Mouse (Mus musculus): Measurements from ENCODE around the gene Fndc8. TPM values are rescaled to one million over a fixed set of nuclear protein-coding genes. Genes with fewer than 3 reads are reported as not detected.

The Fndc8 gene
- polyA plus RNA-seq, 1 experiment from 2014 or later, result 0.49 TPM

DNA sequence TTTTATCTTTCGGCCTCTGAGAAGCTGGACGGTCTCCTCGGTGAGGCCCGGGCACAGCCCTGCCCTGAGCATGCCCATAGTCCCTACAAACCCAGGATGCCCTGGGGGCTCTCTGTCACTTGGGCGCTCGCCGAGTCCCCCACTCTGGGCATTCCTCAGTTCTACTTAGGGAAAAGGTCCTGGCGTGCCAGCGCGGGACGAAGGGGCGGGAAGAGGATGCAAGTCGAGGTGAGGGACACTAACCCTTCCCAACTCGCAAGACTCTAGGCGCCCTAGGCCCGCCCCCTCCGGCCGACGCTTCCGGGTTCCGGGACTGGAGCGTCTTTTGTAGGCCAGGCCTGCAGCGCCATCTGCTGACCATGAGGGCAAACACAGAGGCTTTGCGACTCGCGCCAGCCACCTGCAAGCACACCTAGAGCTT lies 1.6 kb upstream of the Fndc8 start, which contains the start of gene Rad51d:
Rad51d (minus strand) TSS at position 273 of the 421 bp plus-strand sequence.
- H3K27me3 ChIP-seq, result peaks cover 8% of the 10 kb centered on the region; the same call in 1 of the 2 replicates
- WGBS, result under 1% methylated on average over 26 of the region's 26 CpGs
- ATAC-seq (ENCODE audit: insufficient number of reproducible peaks, insufficient read depth, low FRiP score, low TSS enrichment, low read depth), result peak; percentile 76
- H3K36me3 ChIP-seq, result no peaks in the 10 kb centered on the region
- H3K4me2 ChIP-seq, result peak within 1 kb of the TSS; percentile 87
- H3K4me3 ChIP-seq (replicated peaks), result peak within 1 kb of the TSS; percentile 63
- peaks cover 17% of the 10 kb centered on the region; the same call in 1 of the 2 replicates for H3K4me1 ChIP-seq (replicated peaks)
- H3K9ac ChIP-seq (replicated peaks), result peak within 1 kb of the TSS; percentile 65
- no peaks in the 10 kb centered on the region for H3K9me3 ChIP-seq
- peak within 1 kb of the TSS; percentile 46; the same call in 1 of the 2 replicates for H3K27ac ChIP-seq

DNA sequence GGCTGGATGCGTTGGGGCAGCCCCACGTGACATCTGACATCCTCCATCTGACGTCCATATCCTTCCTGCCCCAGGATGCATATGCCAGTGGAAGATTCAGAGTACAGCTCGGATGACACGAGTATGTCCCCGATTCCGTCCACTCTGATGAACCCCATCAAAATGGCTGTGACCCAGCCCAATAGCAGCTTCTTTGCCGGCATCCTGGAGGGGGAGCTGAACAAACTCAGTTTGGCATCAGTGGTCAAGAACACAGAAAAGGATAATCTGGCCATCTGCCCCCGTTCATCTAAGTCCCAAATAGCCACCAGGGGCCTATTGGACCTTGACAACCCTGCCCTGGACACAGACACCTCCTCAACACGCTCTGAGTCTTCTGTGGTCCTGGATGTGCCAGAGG lies 5.6 kb downstream of the Fndc8 start:
- Histone ChIP-seq H3K27ac (no peak overlapping the region), H3K9me3 (no peaks in the 10 kb centered on the region), H3K4me3 (replicated peaks) (no peak overlapping the region), H3K27me3 (no peaks in the 10 kb centered on the region), H3K36me3 (peaks cover 45% of the 10 kb centered on the region), H3K9ac (replicated peaks) (no peak overlapping the region), H3K4me2 (no peak overlapping the region), H3K4me1 (replicated peaks) (no peaks in the 10 kb centered on the region)
- WGBS, result 88% methylated on average over 10 of the region's 10 CpGs
- no peak for ATAC-seq (ENCODE audit: insufficient number of reproducible peaks, insufficient read depth, low FRiP score, low TSS enrichment, low read depth)

- no peaks in the 10 kb centered on the region for H3K27me3 ChIP-seq
- no peak overlapping the region for H3K4me2 ChIP-seq
- no peaks in the 10 kb centered on the region for H3K4me1 ChIP-seq (replicated peaks)
- no peak overlapping the region for H3K4me3 ChIP-seq (replicated peaks)
- ATAC-seq (ENCODE audit: insufficient number of reproducible peaks, insufficient read depth, low FRiP score, low TSS enrichment, low read depth), result no peak
- H3K9me3 ChIP-seq, result no peaks in the 10 kb centered on the region
- peaks cover 67% of the 10 kb centered on the region for H3K36me3 ChIP-seq
- no peak overlapping the region for H3K9ac ChIP-seq (replicated peaks)
- no peak overlapping the region for H3K27ac ChIP-seq
- 94% methylated on average over 5 of the region's 5 CpGs for WGBS
Measured at GRCm38 (mm10) chr11:82899720-82900119, 7.8 kb downstream of the Fndc8 start.

DNA sequence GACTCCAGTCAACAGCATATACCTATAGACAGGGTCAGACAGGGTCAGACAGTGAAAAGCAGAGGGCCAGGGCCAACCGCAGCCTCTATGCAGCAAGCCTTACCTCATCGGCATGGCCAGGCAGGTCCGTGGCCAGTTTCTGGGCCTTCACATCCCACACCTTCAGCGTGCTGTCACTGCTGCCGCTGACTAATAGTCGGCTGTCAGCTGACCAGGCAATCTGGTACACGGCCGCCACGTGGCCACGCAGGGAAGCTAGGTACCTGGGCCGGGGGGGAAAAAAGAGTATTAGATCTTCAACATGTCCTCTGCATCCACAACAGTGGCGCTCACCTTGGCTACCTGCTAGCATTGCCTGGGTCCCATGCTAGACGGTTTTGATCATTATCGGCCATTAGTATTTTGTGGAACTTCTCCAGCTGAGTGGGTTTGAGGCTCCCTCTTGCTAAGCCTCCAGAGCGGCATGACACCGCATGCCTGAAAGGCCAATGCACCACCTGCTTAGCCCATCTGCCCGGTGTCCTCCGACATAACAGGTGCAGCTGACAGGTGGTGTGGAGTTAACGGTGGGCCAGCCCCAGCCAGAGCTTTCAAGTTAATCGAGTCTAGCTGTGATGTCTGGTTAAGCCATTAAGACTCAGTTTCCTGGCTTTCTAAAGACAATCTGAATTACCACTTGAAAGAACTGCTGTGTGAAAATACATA lies 9.8 kb downstream of the Fndc8 start:
- H3K4me3 ChIP-seq (replicated peaks), result no peak overlapping the region
- ATAC-seq (ENCODE audit: insufficient number of reproducible peaks, insufficient read depth, low FRiP score, low TSS enrichment, low read depth), result no peak
- H3K27me3 ChIP-seq, result no peaks in the 10 kb centered on the region
- no peak overlapping the region for H3K9ac ChIP-seq (replicated peaks)
- H3K9me3 ChIP-seq, result no peaks in the 10 kb centered on the region
- H3K27ac ChIP-seq, result no peak overlapping the region
- peaks cover 87% of the 10 kb centered on the region for H3K36me3 ChIP-seq
- 0 out of 2 replicates have a peak, but pooled peaks cover 2% of the 10 kb centered on the region for H3K4me1 ChIP-seq (replicated peaks)
- H3K4me2 ChIP-seq, result no peak overlapping the region
- 85% methylated on average over 20 of the region's 20 CpGs for WGBS

- H3K9ac ChIP-seq (replicated peaks), result no peak overlapping the region
- H3K36me3 ChIP-seq, result peaks cover 68% of the 10 kb centered on the region
- no peak overlapping the region for H3K4me3 ChIP-seq (replicated peaks)
- H3K27me3 ChIP-seq, result 0 out of 2 replicates have a peak, but pooled peaks cover 1% of the 10 kb centered on the region
- H3K4me2 ChIP-seq, result no peak overlapping the region
- peaks cover 13% of the 10 kb centered on the region for H3K4me1 ChIP-seq (replicated peaks)
- no peak for ATAC-seq (ENCODE audit: insufficient number of reproducible peaks, insufficient read depth, low FRiP score, low TSS enrichment, low read depth)
- H3K27ac ChIP-seq, result no peak overlapping the region
- no peaks in the 10 kb centered on the region for H3K9me3 ChIP-seq
- 65% methylated on average over 8 of the region's 8 CpGs for WGBS
Measured at GRCm38 (mm10) chr11:82904952-82905351, 13.0 kb downstream of the Fndc8 start.

DNA sequence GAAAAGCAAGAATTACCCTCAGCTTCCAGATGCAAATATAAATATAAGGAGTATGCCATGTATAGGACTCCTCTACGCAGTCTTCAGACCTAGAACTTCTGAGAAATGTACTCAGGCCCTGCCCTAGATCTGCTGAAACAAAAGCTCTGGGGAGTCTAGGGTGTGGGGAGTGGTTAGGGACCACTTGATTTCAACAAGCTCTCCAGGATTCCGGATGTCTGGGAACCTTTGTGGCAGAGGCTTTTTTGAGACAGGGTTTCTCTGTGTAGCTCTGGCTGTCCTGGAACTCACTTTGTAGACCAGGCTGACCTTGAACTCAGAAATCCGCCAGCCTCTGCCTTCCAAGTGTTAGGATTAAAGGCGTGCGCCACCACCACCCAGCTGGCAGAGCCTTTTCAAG lies 13.9 kb downstream of the Fndc8 start:
- peaks cover 59% of the 10 kb centered on the region for H3K36me3 ChIP-seq

DNA sequence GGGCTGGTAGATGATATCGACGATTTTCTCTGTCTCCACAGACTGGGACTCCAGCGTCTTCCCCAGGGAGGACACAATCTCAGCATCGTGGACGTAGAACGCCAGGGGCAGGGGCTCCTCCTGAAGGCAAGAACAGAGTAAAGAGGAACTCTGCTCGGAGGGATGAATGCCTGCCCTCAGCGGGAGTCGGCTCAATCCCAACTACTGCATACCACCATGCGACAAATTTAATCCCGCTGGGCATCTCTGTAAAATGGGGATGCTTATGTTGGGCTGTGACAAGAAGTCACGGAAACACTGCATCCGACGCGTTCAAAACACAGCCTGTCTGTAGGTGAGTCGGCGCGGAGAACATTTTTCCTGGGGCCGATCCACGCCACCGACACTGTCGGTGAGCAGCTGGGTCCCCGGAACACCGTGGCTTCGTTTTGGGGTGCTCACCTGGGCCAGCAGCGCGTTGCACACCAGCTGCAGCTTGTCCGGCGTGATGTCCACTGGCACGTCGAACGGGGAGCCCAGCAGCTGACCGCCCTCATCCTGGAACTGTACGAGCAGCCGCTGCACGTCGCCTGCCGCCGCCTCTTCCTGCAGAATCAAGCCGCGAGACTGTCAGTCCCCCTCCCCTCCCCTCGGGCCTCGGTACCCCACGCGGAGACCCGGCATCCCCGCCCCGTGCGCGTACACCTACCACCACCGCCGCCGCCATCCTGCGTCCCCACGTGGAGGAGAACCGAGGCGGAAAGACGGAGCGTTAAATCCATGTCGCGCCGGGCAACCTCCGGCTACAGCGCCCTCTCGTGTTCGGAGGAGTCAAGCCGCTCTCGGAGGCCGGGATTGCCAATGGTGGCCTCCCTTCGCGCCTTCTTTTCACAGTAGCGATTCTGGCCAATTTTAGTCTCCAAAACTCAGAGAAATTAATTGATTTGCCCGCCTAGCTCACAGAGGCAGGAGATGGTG lies 16.0 kb downstream of the Fndc8 start, which contains the start of gene Nle1:
Nle1 (minus strand) TSS at position 761 of the 957 bp plus-strand sequence.
- peak; percentile 40; the same call in 1 of the 2 replicates for ATAC-seq (ENCODE audit: insufficient number of reproducible peaks, insufficient read depth, low FRiP score, low TSS enrichment, low read depth)
- H3K27ac ChIP-seq, result no peak within 1 kb of the TSS
- peaks cover 9% of the 10 kb centered on the region; the same call in 1 of the 2 replicates for H3K27me3 ChIP-seq
- H3K4me3 ChIP-seq (replicated peaks), result peak within 1 kb of the TSS; percentile 80
- no peaks in the 10 kb centered on the region for H3K9me3 ChIP-seq
- H3K9ac ChIP-seq (replicated peaks), result peak within 1 kb of the TSS; percentile 79
- peaks cover 38% of the 10 kb centered on the region for H3K36me3 ChIP-seq
- peak within 1 kb of the TSS; percentile 86 for H3K4me2 ChIP-seq
- 2% methylated on average over 69 of the region's 73 CpGs for WGBS
- peaks cover 13% of the 10 kb centered on the region for H3K4me1 ChIP-seq (replicated peaks)

More for the DNA sequence above, 13.9 kb downstream of the Fndc8 start:
- no peak overlapping the region for H3K9ac ChIP-seq (replicated peaks)
- 88% methylated on average over 5 of the region's 5 CpGs for WGBS
- 0 out of 2 replicates have a peak, but pooled peaks cover 9% of the 10 kb centered on the region for H3K27me3 ChIP-seq
- H3K4me1 ChIP-seq (replicated peaks), result peaks cover 13% of the 10 kb centered on the region
- no peak overlapping the region for H3K27ac ChIP-seq
- no peak for ATAC-seq (ENCODE audit: insufficient number of reproducible peaks, insufficient read depth, low FRiP score, low TSS enrichment, low read depth)
- no peak overlapping the region for H3K4me3 ChIP-seq (replicated peaks)
- no peaks in the 10 kb centered on the region for H3K9me3 ChIP-seq
- H3K4me2 ChIP-seq, result no peak overlapping the region

DNA sequence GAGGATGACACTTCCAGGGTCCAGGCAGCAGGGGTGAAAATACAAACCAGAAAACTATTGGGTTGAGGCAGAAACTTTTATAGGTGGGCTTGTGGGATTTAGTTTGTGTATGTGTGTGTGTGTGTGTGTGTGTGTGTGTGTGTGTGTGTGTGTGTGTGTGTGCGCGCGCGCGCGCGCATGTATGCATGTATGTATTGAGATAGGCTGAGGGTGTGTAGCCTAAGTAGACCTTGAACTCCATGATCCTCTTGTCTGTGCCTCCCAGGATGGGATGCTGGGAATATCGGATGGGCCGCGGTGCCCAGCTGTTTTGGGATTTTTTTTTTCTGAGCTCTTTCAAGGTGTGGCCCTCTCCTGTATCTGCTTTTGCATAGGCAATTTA lies 16.7 kb downstream of the Fndc8 start:
- no peak for ATAC-seq (ENCODE audit: insufficient number of reproducible peaks, insufficient read depth, low FRiP score, low TSS enrichment, low read depth)
- Histone ChIP-seq H3K27ac (no peak overlapping the region), H3K4me2 (peak overlapping the region; percentile 86), H3K36me3 (peaks cover 31% of the 10 kb centered on the region), H3K9ac (replicated peaks) (peak overlapping the region; percentile 79; the same call in 1 of the 2 replicates), H3K27me3 (peaks cover 15% of the 10 kb centered on the region; the same call in 1 of the 2 replicates), H3K4me3 (replicated peaks) (peak overlapping the region; percentile 80), H3K4me1 (replicated peaks) (peaks cover 13% of the 10 kb centered on the region), H3K9me3 (no peaks in the 10 kb centered on the region)
- WGBS, result 61% methylated on average over 10 of the region's 10 CpGs

DNA sequence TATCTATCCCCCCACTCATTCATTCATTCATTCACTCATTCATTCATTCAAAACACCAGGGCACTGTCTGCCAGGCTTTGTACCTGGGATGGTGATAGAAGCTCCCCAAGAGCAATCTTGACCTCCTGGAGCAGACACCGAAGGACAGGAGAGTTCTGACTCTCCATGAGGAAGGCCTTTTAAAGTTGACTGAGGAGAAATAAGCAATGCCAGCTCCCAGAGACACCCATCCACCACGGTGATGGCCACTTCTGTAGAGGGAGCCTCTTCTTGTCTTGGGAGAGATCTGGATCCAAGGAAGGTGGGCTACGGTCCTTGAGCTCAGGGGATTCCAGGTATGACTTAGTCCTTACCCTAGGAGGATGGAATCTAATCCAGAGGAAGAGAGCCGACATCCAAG lies 18.3 kb downstream of the Fndc8 start, which contains the start of gene Unc45b:
Unc45b (plus strand) TSS at position 301 of the 400 bp plus-strand sequence.
- WGBS, result 91% methylated on average over 4 of the region's 4 CpGs
- no peak within 1 kb of the TSS for H3K4me3 ChIP-seq (replicated peaks)
- no peak for ATAC-seq (ENCODE audit: insufficient number of reproducible peaks, insufficient read depth, low FRiP score, low TSS enrichment, low read depth)

GRCm38 (mm10) chr11:82910679-82911389 lies 18.9 kb downstream of the Fndc8 start:
- peaks cover 18% of the 10 kb centered on the region; the same call in 1 of the 2 replicates for H3K27me3 ChIP-seq
- H3K27ac ChIP-seq, result no peak overlapping the region
- 78% methylated on average over 11 of the region's 11 CpGs for WGBS
- H3K4me2 ChIP-seq, result no peak overlapping the region
- no peaks in the 10 kb centered on the region for H3K9me3 ChIP-seq
- H3K9ac ChIP-seq (replicated peaks), result no peak overlapping the region
- H3K4me1 ChIP-seq (replicated peaks), result peaks cover 16% of the 10 kb centered on the region
- H3K36me3 ChIP-seq, result peaks cover 9% of the 10 kb centered on the region
- no peak for ATAC-seq (ENCODE audit: insufficient number of reproducible peaks, insufficient read depth, low FRiP score, low TSS enrichment, low read depth)
- H3K4me3 ChIP-seq (replicated peaks), result no peak overlapping the region

More for the DNA sequence above, 18.3 kb downstream of the Fndc8 start, which contains the start of gene Unc45b:
- Histone ChIP-seq H3K36me3 (peaks cover 15% of the 10 kb centered on the region), H3K27me3 (peaks cover 18% of the 10 kb centered on the region; the same call in 1 of the 2 replicates), H3K27ac (no peak within 1 kb of the TSS), H3K4me1 (replicated peaks) (peaks cover 16% of the 10 kb centered on the region), H3K4me2 (no peak within 1 kb of the TSS), H3K9ac (replicated peaks) (no peak within 1 kb of the TSS), H3K9me3 (no peaks in the 10 kb centered on the region)

Measured in limb, embryonic 12.5 days (tissue).